Mouse (Mus musculus) G1E (cell line): ENCODE data around the gene Plekha4. TPM values are rescaled to one million over a fixed set of nuclear protein-coding genes. Genes with fewer than 3 reads are reported as not detected.
A peak's percentile ranks its signal among the peaks of the same experiment; 100 is the strongest.

Experiments
- ATAC-seq: 2 replicates; pipeline ENCODE4 v1.8.0; 2016; ENCODE audit warnings: mild to moderate bottlenecking; ENCODE audit not compliant: insufficient number of reproducible peaks, poor library complexity, low FRiP score, severe bottlenecking; ENCODE audit errors: extremely low read depth
- DNase-seq: peaks from one replicate; pipeline ENCODE4 v3.0.0; 2012; ENCODE audit warnings: low spot score
- H3K27me3 ChIP-seq: 2 replicates; pipeline ENCODE4 v1.6.1; 2012; ENCODE audit warnings: mild to moderate bottlenecking, low read length, inconsistent platforms; ENCODE audit not compliant: insufficient read depth
- H3K36me3 ChIP-seq: replicated peaks from 2 replicates; pipeline ENCODE3; 2012; ENCODE audit warnings: mild to moderate bottlenecking, inconsistent platforms
- H3K4me1 ChIP-seq: 2 replicates; pipeline ENCODE4 v1.6.1; 2012; ENCODE audit warnings: low read depth, low read length, inconsistent platforms, mixed read lengths; ENCODE audit not compliant: insufficient read depth
- H3K4me3 ChIP-seq: 2 replicates; pipeline ENCODE4 v1.5.1; 2012; ENCODE audit warnings: low read depth, mild to moderate bottlenecking, inconsistent platforms, low read length, moderate library complexity, mixed read lengths
- H3K9me3 ChIP-seq: replicated peaks from 2 replicates; pipeline ENCODE4 v1.6.1; 2012; ENCODE audit warnings: inconsistent platforms
- CTCF ChIP-seq: IDR thresholded peaks from 2 replicates; pipeline ENCODE4 v1.5.1; 2012; ENCODE audit warnings: low read depth, low read length, inconsistent platforms, mixed read lengths
- GATA1 ChIP-seq: IDR thresholded peaks from 2 replicates; pipeline ENCODE4 v1.6.1; 2012; ENCODE audit warnings: borderline replicate concordance, low read length, inconsistent platforms, mixed read lengths
- GATA2 ChIP-seq: IDR thresholded peaks from 2 replicates; pipeline ENCODE4 v1.6.1; 2012; ENCODE audit warnings: low read depth, low read length, inconsistent platforms, borderline replicate concordance
- POLR2AphosphoS5 ChIP-seq: IDR thresholded peaks from 2 replicates; pipeline ENCODE4 v1.6.1; 2012; ENCODE audit warnings: low read depth, low read length, inconsistent platforms; ENCODE audit not compliant: insufficient replicate concordance
- TAL1 ChIP-seq: conservative IDR thresholded peaks from 2 replicates; pipeline ENCODE4 v1.6.1; 2012; ENCODE audit warnings: low read depth, low read length, inconsistent platforms, mixed read lengths
- polyA plus RNA-seq: library from polyadenylated mRNA; stranded (reverse); fragments of >175 nt; gene quantifications from 2 replicates; pipeline ENCODE4 v1.2.3, GENCODE M21; 2012
- total RNA-seq, 2 experiments: library from RNA; stranded (forward) in 1 of 2; stranded (reverse) in 1 of 2; fragments of 200-1000 nt in 1 of 2; fragments of >200 nt in 1 of 2; fragmentation: Nextera tagmentation in 1 of 2; gene quantifications; 2 replicates each; pipeline ENCODE4 v1.2.3; 2014 to 2017

Plekha4 gene
- total and polyA plus RNA-seq, 3 experiments: 1.3 to 2.8 (median 1.5) TPM

DNA sequence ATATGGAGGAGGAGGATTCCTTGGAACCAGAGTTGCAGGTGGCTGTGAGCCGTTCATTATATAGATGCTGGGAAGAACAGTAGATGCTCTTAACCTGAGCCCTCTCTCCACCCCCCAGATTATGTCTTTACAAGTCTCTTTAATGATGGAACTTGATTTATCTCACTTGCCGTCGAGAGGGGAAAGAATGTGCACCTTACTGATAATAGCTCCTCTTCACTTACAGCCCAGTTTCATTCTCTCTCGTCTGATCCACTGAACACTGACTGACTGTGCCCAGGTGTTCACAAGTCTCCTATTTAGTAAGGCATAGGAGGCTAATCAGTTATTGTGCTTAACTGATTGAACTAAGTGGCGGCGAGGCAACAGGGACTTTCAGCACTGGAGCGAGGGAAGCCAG, 36.6 kb upstream of the Plekha4 start:
- no peak for ATAC-seq
- H3K4me1 ChIP-seq: peaks cover 89% of the 10 kb centered on the region

GRCm38 (mm10) chr7:45490822-45491221, 35.3 kb upstream of the Plekha4 start:
- Histone ChIP-seq H3K4me1 (peaks cover 89% of the 10 kb centered on the region), H3K9me3 (no peaks in the 10 kb centered on the region), H3K4me3 (no peak overlapping the region; the same call in 1 of the 2 replicates), H3K27me3 (no peaks in the 10 kb centered on the region), H3K36me3 (peaks cover 48% of the 10 kb centered on the region)
- ATAC-seq (no peak), DNase-seq (no peak)
- TF ChIP-seq GATA1 (no peak), CTCF (no peak), TAL1 (no peak)

More for the DNA sequence above, 36.6 kb upstream of the Plekha4 start:
- no peaks in the 10 kb centered on the region for H3K9me3 ChIP-seq
- peaks cover 41% of the 10 kb centered on the region for H3K36me3 ChIP-seq
- H3K27me3 ChIP-seq: no peaks in the 10 kb centered on the region
- peak overlapping the region; percentile 49; the same call in 1 of the 2 replicates for H3K4me3 ChIP-seq
- TF ChIP-seq TAL1 (peak; percentile 77), GATA2 (no peak), GATA1 (no peak), CTCF (no peak)
- DNase-seq: no peak

DNA sequence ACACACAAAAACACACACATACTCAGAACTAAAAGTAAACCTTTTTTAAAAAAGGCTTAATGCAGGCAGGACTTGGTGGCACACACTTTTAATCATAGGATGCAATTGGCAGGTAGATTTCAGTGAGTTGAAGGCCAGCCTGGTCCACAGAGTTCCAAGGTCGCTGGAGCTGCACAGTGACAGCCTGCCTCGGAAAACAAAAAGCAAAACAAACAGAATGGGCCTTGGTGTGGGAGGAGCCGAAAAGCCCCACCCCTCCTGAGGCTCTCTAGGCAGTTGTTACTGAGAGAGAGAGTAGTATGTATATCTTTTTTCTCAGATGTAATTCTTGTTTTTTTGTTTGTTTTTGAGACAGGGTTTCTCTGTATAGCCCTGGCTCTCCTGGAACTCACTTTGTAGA, 34.9 kb upstream of the Plekha4 start:
- Histone ChIP-seq H3K27me3 (no peaks in the 10 kb centered on the region), H3K9me3 (no peaks in the 10 kb centered on the region), H3K4me1 (peaks cover 85% of the 10 kb centered on the region), H3K4me3 (peak overlapping the region; percentile 47; the same call in 1 of the 2 replicates), H3K36me3 (peaks cover 50% of the 10 kb centered on the region)
- no peak for DNase-seq
- no peak for ATAC-seq
- TF ChIP-seq POLR2AphosphoS5 (no peak), GATA2 (no peak), TAL1 (no peak), GATA1 (no peak), CTCF (no peak)

GRCm38 (mm10) chr7:45492225-45492844, 33.8 kb upstream of the Plekha4 start:
- no peaks in the 10 kb centered on the region for H3K9me3 ChIP-seq
- DNase-seq (no peak), ATAC-seq (no peak)
- H3K27me3 ChIP-seq: no peaks in the 10 kb centered on the region
- peaks cover 75% of the 10 kb centered on the region for H3K4me1 ChIP-seq
- peaks cover 56% of the 10 kb centered on the region for H3K36me3 ChIP-seq
- TF ChIP-seq CTCF (no peak), POLR2AphosphoS5 (no peak), TAL1 (no peak), GATA1 (no peak), GATA2 (no peak)
- H3K4me3 ChIP-seq: no peak overlapping the region

- TF ChIP-seq CTCF (no peak), GATA2 (no peak), GATA1 (no peak), POLR2AphosphoS5 (no peak), TAL1 (no peak)
- H3K9me3 ChIP-seq: no peaks in the 10 kb centered on the region
- peaks cover 62% of the 10 kb centered on the region for H3K36me3 ChIP-seq
- DNase-seq: no peak
- H3K27me3 ChIP-seq: no peaks in the 10 kb centered on the region
- no peak overlapping the region for H3K4me3 ChIP-seq
- ATAC-seq: no peak
- peaks cover 69% of the 10 kb centered on the region for H3K4me1 ChIP-seq
Measured at GRCm38 (mm10) chr7:45492951-45493350, 33.2 kb upstream of the Plekha4 start.

DNA sequence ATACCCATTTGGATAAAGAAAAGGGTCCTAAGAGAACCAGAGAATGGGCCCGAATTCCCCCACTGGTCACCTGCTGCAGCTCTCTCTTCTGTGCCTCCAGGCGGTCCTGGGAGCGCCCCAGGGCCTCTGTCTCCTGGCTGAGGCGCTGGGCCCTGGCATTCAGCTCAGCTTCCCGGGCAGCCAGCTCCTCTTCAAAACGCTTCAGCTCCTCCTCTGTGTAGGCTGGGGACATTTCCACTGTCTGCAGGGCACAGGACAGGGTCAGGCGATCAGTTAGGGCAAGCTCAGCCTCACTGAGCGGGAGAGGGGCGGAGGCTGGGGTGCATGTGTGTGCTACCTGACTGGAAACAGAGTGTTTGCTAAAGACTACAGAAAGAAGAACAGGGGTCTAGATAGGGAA, 31.6 kb upstream of the Plekha4 start:
- peaks cover 56% of the 10 kb centered on the region for H3K4me1 ChIP-seq
- peaks cover 78% of the 10 kb centered on the region for H3K36me3 ChIP-seq
- H3K27me3 ChIP-seq: no peaks in the 10 kb centered on the region
- H3K9me3 ChIP-seq: no peaks in the 10 kb centered on the region
- no peak for DNase-seq
- H3K4me3 ChIP-seq: no peak overlapping the region
- no peak for ATAC-seq
- TF ChIP-seq TAL1: no peak
- TF ChIP-seq GATA2: no peak

DNA sequence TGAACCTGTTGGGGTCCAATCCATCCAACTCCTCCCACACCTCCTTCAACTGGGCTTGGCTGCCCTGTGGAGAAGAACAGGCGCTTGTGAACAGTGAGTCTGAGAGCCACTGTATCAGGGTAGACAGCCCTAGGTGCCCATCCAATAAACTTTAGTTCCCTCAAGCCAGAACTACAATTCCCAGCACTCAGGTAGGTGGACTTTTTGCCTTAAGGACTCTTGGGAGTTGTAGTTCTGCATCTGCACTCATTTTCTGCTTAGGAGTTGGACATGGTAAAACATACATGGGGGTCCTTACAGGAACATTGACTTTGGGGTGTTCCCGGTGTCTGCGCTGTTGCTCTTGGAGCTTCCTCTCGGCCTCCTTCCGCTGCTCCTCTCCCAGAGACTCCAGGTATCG, 27.7 kb upstream of the Plekha4 start:
- DNase-seq (no peak), ATAC-seq (no peak)
- peaks cover 31% of the 10 kb centered on the region for H3K4me1 ChIP-seq
- no peaks in the 10 kb centered on the region for H3K27me3 ChIP-seq
- H3K9me3 ChIP-seq: no peaks in the 10 kb centered on the region
- peaks cover 99% of the 10 kb centered on the region for H3K36me3 ChIP-seq
- H3K4me3 ChIP-seq: no peak overlapping the region
- TF ChIP-seq POLR2AphosphoS5: no peak
- TF ChIP-seq GATA2: no peak
- TF ChIP-seq CTCF: no peak
- no peak for TF ChIP-seq GATA1
- TF ChIP-seq TAL1: no peak
